Mouse (Mus musculus) kidney, embryonic 16.5 days (tissue): ENCODE results near the gene Prss32. TPM values are rescaled to one million over a fixed set of nuclear protein-coding genes. Genes with fewer than 3 reads are reported as not detected.
"Not testable (repeated sequence)": the region's sequence is repeated elsewhere in the genome, so short reads cannot be mapped to it uniquely, and the experiment has no call there.

Experiments used
- ATAC-seq: fragments of 200-750 bp; cut with Nextera tagmentation; 2 replicates; pipeline ENCODE4 v1.8.0; 2017; ENCODE audit warnings: moderate TSS enrichment; ENCODE audit not compliant: low FRiP score, low TSS enrichment
- H3K27ac ChIP-seq: fragments of 300-500 bp; sonication (generic); 2 replicates; pipeline ENCODE4 v1.5.1; 2014; ENCODE audit warnings: low read length
- H3K27me3 ChIP-seq: fragments of 300-500 bp; sonication (generic); 2 replicates; pipeline ENCODE4 v1.6.1; 2014; ENCODE audit warnings: low read length, control low read depth, mixed read lengths; ENCODE audit not compliant: insufficient read depth
- H3K36me3 ChIP-seq: fragments of 300-500 bp; sonication (generic); 2 replicates; pipeline ENCODE4 v1.6.1; 2014; ENCODE audit warnings: low read length, control low read depth, mixed read lengths; ENCODE audit not compliant: insufficient read depth
- H3K4me1 ChIP-seq: fragments of 300-500 bp; sonication (generic); 2 replicates; pipeline ENCODE4 v1.6.1; 2014; ENCODE audit warnings: low read length, control low read depth, mixed read lengths; ENCODE audit not compliant: insufficient read depth
- H3K4me2 ChIP-seq: fragments of 300-500 bp; sonication (generic); replicated peaks from 2 replicates; pipeline ENCODE4 v1.6.1; 2014; ENCODE audit warnings: low read depth, low read length
- H3K4me3 ChIP-seq: fragments of 300-500 bp; sonication (generic); 2 replicates; pipeline ENCODE4 v1.5.1; 2014; ENCODE audit warnings: mild to moderate bottlenecking, low read length
- H3K9ac ChIP-seq: fragments of 300-500 bp; sonication (generic); replicated peaks from 2 replicates; pipeline ENCODE4 v1.6.1; 2014; ENCODE audit warnings: low read length
- H3K9me3 ChIP-seq: fragments of 300-500 bp; sonication (generic); 2 replicates; pipeline ENCODE4 v1.6.1; 2016; ENCODE audit warnings: low read length, control low read depth
- WGBS: fragments of 180-500 bp; shearing (Covaris S2); extraction: QIAGEN DNeasy Blood & Tissue Kit; methylation state at CpG from one replicate; pipeline ENCODE4 v1.1.7; 2014; 5-methylcytosine and 5-hydroxymethylcytosine counted together
- polyA plus RNA-seq: library from polyadenylated mRNA; unstranded; fragments of >200 nt; fragmentation: Nextera tagmentation; extraction: Ambion mirVana; gene quantifications from 2 replicates; pipeline ENCODE4 v1.2.1, GENCODE M21; 2015

Prss32 gene
- polyA plus RNA-seq, 1 experiment from 2014 or later: not detected

- H3K9me3 ChIP-seq: no peaks in the 10 kb centered on the region
- H3K27ac ChIP-seq: no peak overlapping the region
- ATAC-seq: no peak
- H3K4me2 ChIP-seq: no peak overlapping the region
- WGBS: 83% methylated on average over 2 of the region's 2 CpGs
- no peaks in the 10 kb centered on the region for H3K36me3 ChIP-seq
- no peaks in the 10 kb centered on the region for H3K4me1 ChIP-seq
- no peaks in the 10 kb centered on the region for H3K27me3 ChIP-seq
- H3K9ac ChIP-seq: no peak overlapping the region
- H3K4me3 ChIP-seq: no peak overlapping the region
Measured at GRCm38 (mm10) chr17:23857913-23858312, 14.3 kb downstream of the Prss32 start.

GRCm38 (mm10) chr17:23862926-23863325 is 19.3 kb downstream of the Prss32 start:
- no peaks in the 10 kb centered on the region for H3K9me3 ChIP-seq
- no peaks in the 10 kb centered on the region for H3K4me1 ChIP-seq
- no peak overlapping the region for H3K27ac ChIP-seq
- no peak for ATAC-seq
- no peaks in the 10 kb centered on the region for H3K36me3 ChIP-seq
- H3K27me3 ChIP-seq: no peaks in the 10 kb centered on the region
- no peak overlapping the region for H3K4me2 ChIP-seq
- no peak overlapping the region for H3K4me3 ChIP-seq
- 85% methylated on average over 4 of the region's 4 CpGs for WGBS
- H3K9ac ChIP-seq: no peak overlapping the region

- no peak within 1 kb of the TSS for H3K4me2 ChIP-seq
- H3K9ac ChIP-seq: no peak within 1 kb of the TSS
- 84% methylated on average over 15 of the region's 15 CpGs for WGBS
- ATAC-seq: no peak
- H3K36me3 ChIP-seq: no peaks in the 10 kb centered on the region
- H3K27me3 ChIP-seq: no peaks in the 10 kb centered on the region
- no peak within 1 kb of the TSS for H3K4me3 ChIP-seq
- no peaks in the 10 kb centered on the region for H3K4me1 ChIP-seq
- H3K27ac ChIP-seq: no peak within 1 kb of the TSS
- no peaks in the 10 kb centered on the region for H3K9me3 ChIP-seq
Measured at GRCm38 (mm10) chr17:23867756-23868155, 24.1 kb downstream of the Prss32 start, which contains the start of gene Prss21. TSS of gene Prss21 (plus strand) at chr17:23868056.

GRCm38 (mm10) chr17:23868513-23868912 is 24.9 kb downstream of the Prss32 start:
- H3K9me3 ChIP-seq: no peaks in the 10 kb centered on the region
- ATAC-seq: no peak
- no peaks in the 10 kb centered on the region for H3K4me1 ChIP-seq
- H3K4me2 ChIP-seq: no peak overlapping the region
- no peaks in the 10 kb centered on the region for H3K36me3 ChIP-seq
- no peak overlapping the region for H3K27ac ChIP-seq
- H3K9ac ChIP-seq: no peak overlapping the region
- WGBS: 92% methylated on average over 11 of the region's 11 CpGs
- H3K27me3 ChIP-seq: no peaks in the 10 kb centered on the region
- no peak overlapping the region for H3K4me3 ChIP-seq

GRCm38 (mm10) chr17:23873884-23874856 is 30.5 kb downstream of the Prss32 start:
- ATAC-seq: peak; percentile 39
- no peaks in the 10 kb centered on the region for H3K9me3 ChIP-seq
- no peaks in the 10 kb centered on the region for H3K27me3 ChIP-seq
- H3K4me3 ChIP-seq: no peak overlapping the region
- H3K36me3 ChIP-seq: no peaks in the 10 kb centered on the region
- peaks cover 3% of the 10 kb centered on the region; the same call in 1 of the 2 replicates for H3K4me1 ChIP-seq
- H3K27ac ChIP-seq: no peak overlapping the region
- WGBS: 38% methylated on average over 8 of the region's 8 CpGs
- H3K9ac ChIP-seq: no peak overlapping the region
- no peak overlapping the region for H3K4me2 ChIP-seq

- WGBS: 52% methylated on average over 3 of the region's 3 CpGs
- Histone ChIP-seq H3K36me3 (no peaks in the 10 kb centered on the region), H3K9ac (no peak overlapping the region), H3K4me1 (peaks cover 3% of the 10 kb centered on the region; the same call in 1 of the 2 replicates), H3K27ac (no peak overlapping the region), H3K9me3 (no peaks in the 10 kb centered on the region), H3K27me3 (no peaks in the 10 kb centered on the region), H3K4me3 (no peak overlapping the region), H3K4me2 (no peak overlapping the region)
- ATAC-seq: no peak
Measured at GRCm38 (mm10) chr17:23876741-23877140, 33.1 kb downstream of the Prss32 start.

GRCm38 (mm10) chr17:23877166-23877565 is 33.5 kb downstream of the Prss32 start:
- H3K27ac ChIP-seq: no peak overlapping the region
- H3K4me1 ChIP-seq: peaks cover 3% of the 10 kb centered on the region; the same call in 1 of the 2 replicates
- 85% methylated on average over 2 of the region's 2 CpGs for WGBS
- no peak for ATAC-seq
- no peak overlapping the region for H3K9ac ChIP-seq
- no peak overlapping the region for H3K4me2 ChIP-seq
- H3K4me3 ChIP-seq: no peak overlapping the region
- no peaks in the 10 kb centered on the region for H3K36me3 ChIP-seq
- H3K27me3 ChIP-seq: no peaks in the 10 kb centered on the region
- H3K9me3 ChIP-seq: no peaks in the 10 kb centered on the region

GRCm38 (mm10) chr17:23880576-23880975 is 36.9 kb downstream of the Prss32 start, which contains the start of the genes Dcpp1 and Dcpp2:
TSS of gene Dcpp1 (plus strand) at chr17:23880876.
TSS of gene Dcpp2 (plus strand) at chr17:23880880.
- ATAC-seq, H3K9ac ChIP-seq, H3K4me2 ChIP-seq, H3K4me1 ChIP-seq, H3K27ac ChIP-seq, H3K9me3 ChIP-seq, H3K4me3 ChIP-seq, H3K27me3 ChIP-seq, H3K36me3 ChIP-seq: not testable (repeated sequence)
- WGBS: 71% methylated on average over 4 of the region's 4 CpGs
